Mouse (Mus musculus): Measurements from ENCODE around the gene Fez2.

DNA sequence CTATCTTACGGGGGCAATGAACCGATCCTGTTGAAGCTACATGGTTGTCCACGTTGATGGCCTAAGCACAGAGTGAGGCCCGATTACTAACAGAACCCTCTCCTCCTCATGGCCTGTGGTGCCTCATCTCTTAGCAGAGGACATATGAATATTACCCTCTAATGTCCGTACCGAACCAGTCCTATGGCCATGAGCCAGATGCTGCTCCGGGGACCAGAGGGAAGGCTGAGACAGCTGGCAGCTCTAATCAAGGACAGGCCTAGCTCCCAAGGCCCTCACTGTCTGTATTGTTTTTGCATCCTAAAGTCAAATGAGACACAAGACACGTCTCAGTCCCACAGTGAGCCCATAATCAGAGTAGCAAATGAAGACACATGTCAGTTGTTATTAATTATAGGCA, 62.3 kb downstream of the Fez2 start:
- no peak for TF ChIP-seq CTCF (IDR thresholded peaks at IDR 0.05; ENCODE audit: extremely low read depth, insufficient read depth, low read length)
- no peak for TF ChIP-seq POLR2A (IDR thresholded peaks at IDR 0.05; ENCODE audit: extremely low read depth, insufficient read depth, low read length)
